Mouse (Mus musculus) limb, embryonic 14.5 days (tissue): ENCODE measurements at regions not wholly inside any gene's neighbourhood (a gene's known extent, or its start where the extent isn't known, plus 50 kb on each side); places are given as distances from the start of the nearest gene placed in this dataset.

ENCODE experiments used
- ATAC-seq: fragments of 200-750 bp; cut with Nextera tagmentation; 2 replicates; pipeline ENCODE4 v1.8.0; 2017; ENCODE audit warnings: low read depth, moderate number of reproducible peaks, moderate TSS enrichment; ENCODE audit not compliant: low FRiP score
- DNase-seq: peaks from one replicate; pipeline ENCODE4 v3.0.0-alpha.2; 2015; ENCODE audit warnings: low spot score
- H3K27ac ChIP-seq: fragments of 300-500 bp; sonication (generic); replicated peaks from 2 replicates; pipeline ENCODE4 v1.5.1; 2014; ENCODE audit warnings: low read depth, mild to moderate bottlenecking, low read length, moderate library complexity, mixed read lengths
- H3K27me3 ChIP-seq: fragments of 300-500 bp; sonication (generic); 2 replicates; pipeline ENCODE4 v1.6.1; 2014; ENCODE audit warnings: low read length, mixed read lengths; ENCODE audit not compliant: control insufficient read depth, insufficient read depth
- H3K36me3 ChIP-seq: fragments of 300-500 bp; sonication (generic); 2 replicates; pipeline ENCODE4 v1.6.1; 2014; ENCODE audit warnings: mild to moderate bottlenecking, low read length, moderate library complexity, mixed read lengths; ENCODE audit not compliant: control insufficient read depth, insufficient read depth
- H3K4me1 ChIP-seq: fragments of 300-500 bp; sonication (generic); 2 replicates; pipeline ENCODE4 v1.6.1; 2014; ENCODE audit warnings: antibody characterized with exemption, low read length, mixed read lengths; ENCODE audit not compliant: control insufficient read depth, insufficient read depth
- H3K4me2 ChIP-seq: fragments of 300-500 bp; sonication (generic); replicated peaks from 2 replicates; pipeline ENCODE4 v1.6.1; 2014; ENCODE audit warnings: low read depth, mild to moderate bottlenecking, low read length, moderate library complexity; ENCODE audit not compliant: severe bottlenecking
- H3K4me3 ChIP-seq: fragments of 300-500 bp; sonication (generic); replicated peaks from 2 replicates; pipeline ENCODE4 v1.5.1; 2014; ENCODE audit warnings: low read length
- H3K9ac ChIP-seq: fragments of 300-500 bp; sonication (generic); 2 replicates; pipeline ENCODE4 v1.6.1; 2014; ENCODE audit warnings: mild to moderate bottlenecking, low read depth, low read length, moderate library complexity; ENCODE audit not compliant: severe bottlenecking
- H3K9me3 ChIP-seq: fragments of 300-500 bp; sonication (generic); 2 replicates; pipeline ENCODE4 v1.6.1; 2016; ENCODE audit warnings: low read length; ENCODE audit not compliant: control insufficient read depth
- POLR2A ChIP-seq: fragments of 200-500 bp; IDR thresholded peaks from 2 replicates; pipeline ENCODE4 v1.8.0; 2012; ENCODE audit warnings: inconsistent platforms, mild to moderate bottlenecking, moderate library complexity, borderline replicate concordance; ENCODE audit not compliant: insufficient read depth, insufficient read length; ENCODE audit errors: extremely low read depth
- WGBS: fragments of 180-500 bp; shearing (Covaris S2); extraction: QIAGEN DNeasy Blood & Tissue Kit; methylation state at CpG from one replicate; pipeline ENCODE4 v1.1.7; 2014; 5-methylcytosine and 5-hydroxymethylcytosine counted together

DNA sequence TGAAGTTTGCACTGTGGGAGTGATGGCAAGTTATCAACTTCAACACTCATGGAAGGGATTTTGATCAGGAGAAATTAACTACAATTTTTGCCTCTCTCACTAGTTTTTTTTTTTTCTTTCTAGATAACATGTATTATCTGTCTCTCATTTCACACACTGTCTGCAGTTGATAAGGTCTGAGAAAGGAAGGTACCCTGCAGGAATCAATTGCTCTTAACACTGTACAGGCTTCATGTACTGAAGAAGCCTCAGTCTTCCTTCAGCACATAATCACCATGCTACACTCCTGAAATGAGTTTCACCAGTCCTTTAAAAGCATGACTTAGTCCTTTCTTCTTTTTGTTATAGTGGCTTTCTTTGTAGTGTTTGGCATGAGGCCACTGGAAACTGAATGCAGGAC is 108.5 kb upstream of the Gm10295 start:
- no peak for TF ChIP-seq POLR2A
- H3K9ac ChIP-seq, result no peak overlapping the region

DNA sequence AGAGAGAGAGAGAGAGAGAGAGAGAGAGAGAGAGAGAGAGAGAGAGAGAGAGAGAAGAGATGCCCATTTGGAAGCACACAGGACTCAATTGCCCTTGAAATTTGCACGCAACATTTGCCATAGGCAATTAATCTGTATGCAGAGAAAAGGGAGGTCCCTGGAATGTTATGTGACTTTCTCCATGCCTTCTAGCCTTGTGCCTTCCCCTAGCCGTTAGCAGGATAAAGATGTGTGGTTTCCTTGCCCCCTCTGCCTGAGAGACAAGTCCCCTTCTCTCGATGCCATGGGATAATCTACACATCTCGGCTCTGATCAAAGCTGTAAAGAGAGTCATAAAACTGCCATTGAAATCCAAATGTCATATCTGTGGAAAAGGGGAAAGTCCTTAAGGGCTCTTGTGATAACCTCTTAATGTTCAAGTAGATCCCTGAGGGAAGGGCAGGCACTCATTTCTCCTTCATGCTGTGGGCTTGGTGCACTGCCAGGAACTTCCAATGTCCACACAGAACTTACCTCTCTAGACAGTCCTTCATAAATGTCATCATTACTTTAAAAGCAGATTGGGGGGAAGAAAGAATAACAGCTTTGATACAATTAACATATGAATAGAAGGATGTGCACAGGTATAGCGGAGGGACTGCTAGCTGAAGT is 106.9 kb upstream of the Gm10295 start:
- H3K9ac ChIP-seq, result no peak overlapping the region
- no peaks in the 10 kb centered on the region for H3K4me1 ChIP-seq
- H3K9me3 ChIP-seq, result no peaks in the 10 kb centered on the region
- no peak overlapping the region for H3K27ac ChIP-seq
- WGBS, result 45% methylated on average over 5 of the region's 5 CpGs
- no peak overlapping the region for H3K4me3 ChIP-seq
- H3K36me3 ChIP-seq, result no peaks in the 10 kb centered on the region
- no peaks in the 10 kb centered on the region for H3K27me3 ChIP-seq
- ATAC-seq, result no peak
- no peak overlapping the region for H3K4me2 ChIP-seq
- no peak for TF ChIP-seq POLR2A
- no peak for DNase-seq

More for the DNA sequence above, 108.5 kb upstream of the Gm10295 start:
- H3K4me1 ChIP-seq, result no peaks in the 10 kb centered on the region
- no peaks in the 10 kb centered on the region for H3K27me3 ChIP-seq
- no peak for ATAC-seq
- no peak overlapping the region for H3K4me3 ChIP-seq
- no peak overlapping the region for H3K27ac ChIP-seq
- no peaks in the 10 kb centered on the region for H3K36me3 ChIP-seq
- H3K4me2 ChIP-seq, result no peak overlapping the region
- no peaks in the 10 kb centered on the region for H3K9me3 ChIP-seq
- DNase-seq, result no peak

DNA sequence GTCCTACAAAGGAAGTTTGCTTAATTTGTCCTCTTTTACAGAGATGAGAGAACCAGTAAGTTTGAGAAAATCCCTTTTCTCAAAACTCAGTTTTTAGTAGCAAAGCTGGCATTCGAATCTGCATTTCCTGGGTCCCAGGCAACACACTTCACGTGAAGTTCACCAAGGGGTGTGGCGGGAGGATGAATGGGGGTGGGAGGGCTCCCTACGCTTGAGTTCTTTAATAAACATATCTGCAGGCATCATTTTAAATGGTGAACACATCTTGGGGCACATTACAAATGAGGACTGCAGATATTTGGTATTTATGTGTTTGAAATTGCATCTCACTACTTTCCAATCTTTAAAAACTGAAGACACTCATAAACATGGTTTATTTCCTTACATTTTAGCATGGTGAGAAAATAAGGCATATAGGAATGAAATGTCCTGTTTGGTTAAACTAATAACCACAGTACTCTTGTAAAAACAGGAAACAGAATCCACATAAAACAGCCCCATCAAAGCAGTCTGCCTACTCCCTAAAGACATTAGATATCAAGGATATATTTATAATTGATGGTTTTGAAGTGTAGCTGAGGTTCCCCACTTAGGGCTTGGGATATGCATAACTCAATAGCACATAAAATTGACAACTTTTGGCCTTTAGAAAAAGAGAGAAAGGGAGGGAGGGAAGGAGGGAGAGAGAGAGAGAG is 106.3 kb upstream of the Gm10295 start:
- no peak for TF ChIP-seq POLR2A
- H3K27me3 ChIP-seq, result no peaks in the 10 kb centered on the region
- H3K27ac ChIP-seq, result no peak overlapping the region
- no peaks in the 10 kb centered on the region for H3K36me3 ChIP-seq
- WGBS, result 67% methylated on average over 4 of the region's 4 CpGs
- no peak overlapping the region for H3K9ac ChIP-seq
- no peaks in the 10 kb centered on the region for H3K4me1 ChIP-seq
- H3K4me3 ChIP-seq, result no peak overlapping the region
- DNase-seq (no peak), ATAC-seq (no peak)
- H3K4me2 ChIP-seq, result no peak overlapping the region
- H3K9me3 ChIP-seq, result no peaks in the 10 kb centered on the region

DNA sequence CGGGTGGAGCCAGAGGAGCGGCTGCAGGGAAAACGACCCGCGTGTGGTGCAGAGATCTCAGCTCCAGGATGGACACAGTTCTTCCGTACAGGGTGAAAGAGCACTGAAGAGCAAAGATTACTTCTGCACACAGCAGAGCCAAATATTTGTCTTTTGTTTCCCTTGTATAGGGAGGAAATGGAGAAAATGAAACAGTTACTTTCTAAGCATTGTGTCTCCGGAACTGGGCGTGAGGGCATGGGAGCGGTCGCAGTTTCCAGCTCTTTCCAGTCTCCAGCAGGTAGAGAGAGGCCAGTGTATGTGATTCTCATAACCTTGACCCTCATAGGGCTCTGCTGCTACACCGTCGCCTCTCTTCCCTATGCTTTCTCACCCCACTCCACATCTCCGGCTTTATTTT is 105.1 kb upstream of the Gm10295 start:
- Histone ChIP-seq H3K9me3 (no peaks in the 10 kb centered on the region), H3K36me3 (no peaks in the 10 kb centered on the region), H3K27ac (no peak overlapping the region), H3K4me3 (no peak overlapping the region), H3K4me2 (no peak overlapping the region), H3K9ac (no peak overlapping the region), H3K27me3 (no peaks in the 10 kb centered on the region), H3K4me1 (no peaks in the 10 kb centered on the region)
- ATAC-seq (no peak), DNase-seq (no peak)
- 70% methylated on average over 13 of the region's 13 CpGs for WGBS
- TF ChIP-seq POLR2A, result no peak

DNA sequence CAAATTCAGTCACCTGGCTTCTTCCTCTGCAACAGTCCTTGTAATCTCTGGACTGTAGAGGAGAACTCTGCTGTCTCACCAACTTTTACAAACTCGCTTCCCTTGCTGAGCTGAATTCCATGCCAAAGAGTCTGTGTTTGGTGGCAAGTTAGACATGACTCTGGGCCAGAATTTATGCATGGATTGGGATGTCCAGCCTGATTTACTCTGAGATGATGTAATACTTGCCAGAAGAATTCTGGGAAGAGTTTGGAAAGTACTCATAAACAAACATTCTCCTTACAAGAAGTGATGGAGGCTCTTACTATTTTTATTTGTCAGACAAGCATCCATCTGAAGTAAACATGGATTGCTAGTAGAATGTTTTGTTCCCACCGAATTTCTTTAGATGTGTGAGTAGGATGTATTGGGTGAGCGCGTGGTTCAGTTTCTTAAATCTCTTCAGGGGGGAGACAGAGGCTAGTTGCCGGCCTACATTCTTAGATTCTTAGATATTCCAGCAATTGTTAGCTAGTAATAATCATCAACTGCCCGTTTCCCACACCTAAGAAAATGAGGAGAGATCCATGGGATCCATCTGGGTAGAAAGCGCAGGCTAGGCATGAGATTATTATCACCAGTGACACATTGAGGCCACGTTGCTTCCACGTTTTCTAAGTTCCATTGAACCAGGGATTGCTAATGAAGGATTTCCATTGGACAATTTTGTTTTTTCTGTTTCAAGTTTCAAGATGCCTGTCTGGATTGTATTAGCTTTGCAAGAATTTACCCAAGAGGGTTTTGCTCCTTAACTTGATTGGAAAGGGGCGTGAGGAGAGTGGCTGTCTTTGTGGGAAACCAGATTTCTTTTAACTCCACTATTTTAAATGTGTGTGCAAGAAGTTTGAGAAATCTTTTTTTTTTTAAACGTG is 89.3 kb upstream of the Gm10295 start:
- Histone ChIP-seq H3K9ac (no peak overlapping the region), H3K36me3 (no peaks in the 10 kb centered on the region), H3K4me1 (no peaks in the 10 kb centered on the region), H3K9me3 (no peaks in the 10 kb centered on the region), H3K4me2 (no peak overlapping the region), H3K27ac (no peak overlapping the region), H3K4me3 (no peak overlapping the region), H3K27me3 (no peaks in the 10 kb centered on the region)
- DNase-seq (no peak), ATAC-seq (no peak)
- TF ChIP-seq POLR2A, result no peak
- 58% methylated on average over 11 of the region's 11 CpGs for WGBS
